Mouse (Mus musculus): Measurements from ENCODE around the gene Nfib.

Gene Nfib

DNA sequence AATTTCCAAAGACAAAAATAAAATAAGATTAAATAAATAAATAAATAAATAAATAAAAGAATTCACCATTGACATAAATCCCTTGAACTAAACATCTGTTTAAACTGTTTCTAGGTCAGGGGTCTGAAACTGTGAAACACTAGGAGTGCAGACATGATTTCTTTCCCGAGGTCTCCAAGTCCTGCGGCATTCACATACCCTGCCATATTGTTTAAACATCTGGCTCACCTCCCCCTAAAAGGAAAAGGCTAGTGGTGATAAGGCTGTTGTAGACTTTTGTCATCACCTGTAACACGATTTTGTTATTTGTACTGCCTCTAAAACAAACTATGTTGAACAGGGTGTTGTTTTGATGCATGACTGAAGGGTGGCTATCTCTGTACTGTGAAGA, 249.2 kb downstream of the Nfib start:
- DNase-seq: no peak

DNA sequence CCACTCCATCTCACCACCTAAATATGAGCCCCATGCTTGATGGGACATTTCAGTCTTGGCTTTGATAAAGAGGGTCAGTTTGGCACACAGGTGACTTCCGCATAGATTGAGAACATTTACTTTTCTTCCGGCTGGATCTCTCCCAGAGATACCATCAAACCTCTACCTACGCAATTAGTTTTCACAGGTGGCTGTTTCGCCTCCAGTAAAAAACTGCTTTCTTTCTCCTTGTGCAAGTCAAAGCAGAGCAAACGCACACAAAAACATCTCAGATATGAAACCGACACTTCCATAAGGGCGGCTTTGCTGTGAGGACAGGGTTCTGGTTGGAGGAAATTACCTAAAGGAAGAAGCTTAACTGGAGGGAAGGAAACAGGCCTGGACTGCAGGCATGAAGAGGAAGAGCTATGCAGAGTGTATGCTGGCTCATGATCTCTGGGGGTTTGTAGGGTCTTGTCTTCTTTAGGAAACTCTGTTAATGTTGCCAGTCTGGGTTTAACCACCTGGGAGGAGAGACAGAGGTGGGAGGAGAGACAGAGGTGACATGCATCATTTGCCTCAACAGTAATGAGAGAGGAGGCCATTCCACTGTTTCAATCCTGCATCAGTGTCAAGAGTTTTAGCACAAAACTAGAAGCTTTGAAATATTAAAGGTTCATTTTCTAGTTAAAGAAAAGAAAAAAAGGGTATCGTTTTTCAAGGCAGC, 249.8 kb downstream of the Nfib start:
- DNase-seq: no peak

DNA sequence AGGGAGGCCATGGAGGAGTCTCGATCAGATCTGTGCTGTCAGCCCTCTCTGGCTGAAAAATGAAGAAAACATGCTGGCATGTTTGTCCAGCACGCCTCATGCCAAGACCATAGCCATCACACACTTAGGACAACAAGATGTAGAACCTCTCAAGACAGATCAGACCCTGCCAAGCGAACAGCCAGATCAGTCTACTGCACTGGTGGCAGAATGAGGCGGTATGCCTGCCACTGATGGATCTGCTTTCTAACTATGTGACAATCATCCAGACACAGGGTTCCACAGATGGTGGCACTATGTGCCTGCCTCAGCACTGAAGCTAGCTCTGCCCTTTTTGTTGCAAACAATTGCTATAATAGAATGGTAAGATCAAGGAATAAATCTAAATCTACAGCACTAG, 250.6 kb downstream of the Nfib start:
- DNase-seq: no peak

DNA sequence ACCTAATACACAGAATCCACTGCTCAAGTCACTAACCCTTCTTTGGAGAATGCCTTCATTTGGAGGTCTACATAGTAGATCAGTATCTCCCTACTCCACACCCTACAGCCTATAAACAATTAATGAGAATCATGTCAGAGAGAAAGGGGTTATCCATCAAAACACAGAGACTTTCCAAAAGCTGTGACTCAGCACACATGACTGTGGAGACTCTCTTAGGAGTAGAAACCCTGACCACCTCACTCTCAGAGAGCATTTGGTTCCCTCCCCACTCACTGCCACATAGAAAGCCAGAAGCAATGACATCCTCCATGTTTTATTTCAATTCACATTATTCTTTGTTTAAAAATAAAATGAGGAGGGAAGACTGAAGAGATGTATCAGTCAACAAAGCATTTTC, 252.2 kb downstream of the Nfib start:
- DNase-seq: no peak

DNA sequence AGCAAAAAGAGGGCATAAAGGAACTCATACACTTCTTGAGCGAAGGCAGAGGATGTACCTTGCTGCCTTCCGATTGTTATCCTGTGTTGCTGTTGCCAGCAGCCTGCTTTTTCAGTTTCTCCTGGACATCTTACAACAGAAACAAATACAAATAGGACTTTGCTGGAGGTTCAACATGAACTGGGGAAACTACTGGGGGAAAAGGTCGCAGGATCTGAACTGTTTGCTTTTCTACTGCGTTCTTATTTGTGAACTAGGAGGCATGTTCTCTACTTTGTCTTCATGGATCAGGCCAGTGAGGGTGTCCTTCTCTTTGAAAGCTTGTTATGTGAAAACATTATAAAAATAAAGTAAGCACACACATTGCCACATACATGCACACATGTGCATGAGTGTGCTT, 252.6 kb downstream of the Nfib start:
- no peak for DNase-seq

DNA sequence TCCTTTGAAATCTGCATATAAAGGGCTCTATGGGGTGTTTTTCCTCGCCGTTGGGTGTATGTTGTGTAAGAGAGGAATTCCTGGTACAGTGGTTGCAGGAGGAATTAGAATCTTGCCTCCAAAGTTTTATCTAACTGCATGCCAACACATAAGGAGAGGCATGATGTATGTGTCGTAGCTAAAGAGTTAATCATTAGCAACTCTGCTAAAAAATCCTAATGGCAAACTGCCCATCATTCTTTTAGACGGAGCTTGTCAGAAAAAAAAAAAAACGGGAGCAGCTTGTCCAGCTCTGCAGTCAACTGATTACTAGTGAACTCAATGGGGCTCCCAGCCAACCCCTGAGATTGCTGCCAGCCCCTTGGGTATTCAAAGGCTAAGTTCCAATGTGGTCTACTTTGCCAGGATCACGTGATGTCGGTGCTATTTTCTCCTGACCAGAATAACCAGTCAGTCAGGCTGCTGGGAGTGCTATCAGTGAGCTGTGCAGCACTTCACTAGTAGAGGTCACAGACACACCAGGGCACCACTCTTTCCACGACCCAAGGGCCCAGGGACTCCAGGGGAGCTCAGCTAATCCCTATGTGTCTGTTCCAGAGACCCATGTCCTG, 258.4 kb downstream of the Nfib start:
- peak; percentile 93 to 96 for DNase-seq

DNA sequence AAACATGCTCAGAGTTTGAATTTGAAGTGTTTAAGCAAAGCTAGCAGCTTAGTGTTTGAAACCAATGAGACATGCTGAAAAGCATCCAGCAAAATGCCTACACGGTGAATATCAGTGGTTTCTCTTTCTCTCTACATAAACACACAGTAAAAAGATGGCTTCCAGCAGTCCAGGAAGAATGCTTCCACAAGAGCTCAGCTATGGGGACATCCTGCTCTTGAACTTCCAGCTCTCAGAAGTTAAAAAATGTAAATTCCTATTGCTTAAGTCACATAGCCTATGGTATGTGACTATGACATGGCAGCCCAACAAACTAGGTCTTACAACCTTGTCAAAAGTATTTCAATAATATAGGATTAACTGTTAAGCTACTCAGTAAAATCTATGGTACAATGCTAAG, 261.5 kb downstream of the Nfib start:
- DNase-seq: no peak

DNA sequence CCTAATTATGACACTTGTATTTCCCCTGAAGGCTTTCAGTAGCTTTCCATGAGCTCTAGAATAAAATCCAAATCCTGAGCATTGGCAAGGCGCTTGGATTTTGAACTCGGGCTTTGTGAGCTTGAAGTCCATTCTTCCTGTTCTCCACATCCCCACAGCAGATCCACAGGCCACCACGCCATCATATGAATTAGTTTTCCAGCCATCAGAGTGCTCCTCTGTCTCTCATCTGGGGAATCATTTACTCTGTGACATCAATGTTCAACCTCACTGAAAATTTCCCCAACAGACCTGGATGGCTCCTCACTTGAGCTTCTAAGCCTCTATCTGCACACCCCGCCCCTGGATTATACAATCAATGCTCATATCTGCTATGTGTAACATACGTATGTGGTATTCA, 262.1 kb downstream of the Nfib start:
- peak; percentile 39 for DNase-seq

DNA sequence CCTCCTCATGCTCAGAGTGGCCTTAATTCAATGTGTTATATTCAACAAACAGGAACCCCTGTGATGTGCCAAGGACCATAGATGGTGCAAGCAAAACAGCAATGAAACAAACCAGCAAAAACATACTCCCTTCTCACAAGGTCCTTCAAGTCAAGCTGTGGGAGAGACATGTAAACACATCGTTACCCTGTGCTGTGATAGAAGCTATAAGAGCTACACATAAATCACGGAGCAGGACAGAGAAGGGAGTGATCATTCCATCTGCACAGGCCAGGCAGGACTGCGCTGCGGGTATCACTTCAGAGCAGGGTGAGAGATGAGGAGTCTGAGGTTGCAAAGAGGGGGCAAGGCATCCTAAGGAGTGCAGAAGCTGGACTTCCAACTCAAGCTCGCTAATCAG, 262.5 kb downstream of the Nfib start:
- DNase-seq: no peak

DNA sequence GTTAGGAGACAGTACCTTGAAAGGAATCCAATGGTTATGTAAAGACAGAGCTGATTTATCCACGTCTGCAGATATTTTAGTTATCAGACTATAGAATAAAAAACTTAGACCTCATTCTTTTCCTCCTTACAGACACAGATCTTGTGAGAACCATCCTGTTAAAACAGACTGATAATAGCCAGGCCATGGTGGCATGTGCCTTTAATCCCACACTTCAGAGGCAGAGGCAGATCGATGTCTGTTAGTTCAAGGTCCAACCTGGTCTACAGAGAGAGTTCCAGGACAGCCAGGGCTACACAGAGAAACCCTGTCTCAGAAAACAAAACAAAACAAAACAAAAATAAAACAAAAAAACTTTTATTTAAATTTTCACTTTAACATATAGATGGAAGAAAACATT, 264.9 kb downstream of the Nfib start:
- DNase-seq: no peak

DNA sequence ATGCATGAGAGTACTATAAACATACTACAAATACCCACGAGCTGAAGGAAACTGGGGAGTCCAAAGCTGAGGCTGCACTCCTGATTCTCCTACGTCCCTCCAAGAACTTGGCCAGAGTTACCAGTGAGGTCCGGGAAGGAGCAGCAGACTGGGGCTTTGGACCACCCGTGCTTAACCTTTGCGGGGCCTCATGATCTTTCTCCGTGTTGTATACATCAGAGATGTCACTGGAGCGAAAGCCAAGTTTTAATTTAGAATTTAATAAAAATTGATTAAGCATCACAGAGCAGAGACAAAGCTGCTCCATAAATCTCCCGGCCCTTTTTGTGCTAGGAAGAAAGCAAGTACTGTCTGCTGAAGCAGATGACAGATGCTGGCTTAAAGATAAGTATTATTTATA, 265.7 kb downstream of the Nfib start:
- DNase-seq: no peak

DNA sequence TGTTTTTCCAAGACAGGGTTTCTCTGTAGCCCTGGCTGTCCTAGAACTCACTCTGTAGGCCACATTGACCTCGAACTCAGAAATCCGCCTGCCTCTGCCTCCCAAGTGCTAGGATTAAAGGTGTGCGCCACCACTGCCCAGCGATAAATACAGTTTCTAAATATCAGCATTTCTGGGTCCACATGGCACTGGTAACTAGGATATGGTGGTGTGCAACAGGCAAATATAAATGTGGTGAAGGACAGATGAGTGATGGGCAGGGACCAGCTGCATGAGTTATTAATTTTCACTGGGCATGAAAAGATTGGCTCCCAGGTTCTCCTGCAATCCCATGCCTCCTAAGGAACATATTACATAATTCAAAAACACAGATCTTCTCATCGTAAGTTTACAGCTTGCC, 266.9 kb downstream of the Nfib start:
- DNase-seq: no peak

DNA sequence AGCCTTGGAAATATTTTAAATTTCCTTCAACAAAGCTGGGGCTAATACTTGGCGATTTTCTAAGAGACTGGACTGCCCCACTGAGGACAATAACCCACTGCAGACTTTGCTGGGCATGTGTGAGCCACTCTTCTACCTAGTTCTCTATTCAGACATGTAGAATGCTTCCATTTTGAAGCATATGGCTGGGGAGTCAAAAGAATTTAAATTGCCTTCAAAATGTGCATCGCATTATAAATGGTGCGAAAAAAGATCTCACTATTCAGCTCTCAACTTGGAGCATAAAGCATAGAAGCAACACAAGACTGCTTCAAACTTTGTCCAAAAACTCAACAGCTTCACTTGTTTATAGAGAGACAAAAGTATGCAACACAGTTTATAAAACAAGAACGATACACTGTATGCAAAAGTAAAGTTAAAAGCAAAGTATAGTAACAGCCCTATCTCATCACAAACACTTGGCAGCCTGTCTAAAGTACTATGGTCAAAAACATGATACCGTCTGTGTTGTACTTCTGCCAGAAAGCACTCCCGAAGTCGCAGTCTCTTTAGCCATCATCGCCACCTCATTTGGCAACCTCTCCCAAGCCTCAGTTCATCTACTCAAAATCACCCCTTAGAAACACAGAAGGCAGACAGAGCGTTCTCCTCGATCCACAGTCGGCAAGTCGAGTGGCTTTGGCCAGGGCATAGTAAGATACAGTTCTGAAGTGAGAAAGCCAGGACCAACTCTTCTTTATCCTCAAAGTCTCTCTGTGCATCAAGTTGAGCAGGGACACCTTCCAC, 267.8 kb downstream of the Nfib start:
- DNase-seq: no peak

DNA sequence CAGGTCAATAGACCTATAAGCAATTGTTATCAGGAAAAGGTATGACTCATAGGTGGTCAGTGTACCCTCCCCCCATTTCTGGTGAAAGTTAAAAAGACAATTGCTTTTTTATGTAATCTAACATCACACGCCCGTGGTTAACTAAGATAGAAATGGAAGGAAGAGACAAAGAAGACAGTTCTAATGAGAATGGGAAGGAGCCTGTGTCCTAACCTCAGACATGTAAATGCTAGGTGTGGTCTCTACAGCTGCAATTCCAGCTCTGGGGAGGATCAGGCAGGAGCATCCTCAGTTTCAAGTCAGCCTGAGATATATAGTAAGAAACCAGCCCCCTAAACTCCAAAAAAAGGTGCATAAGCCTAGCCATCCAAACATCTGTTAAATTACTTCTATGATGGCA, 268.9 kb downstream of the Nfib start:
- no peak for DNase-seq

DNA sequence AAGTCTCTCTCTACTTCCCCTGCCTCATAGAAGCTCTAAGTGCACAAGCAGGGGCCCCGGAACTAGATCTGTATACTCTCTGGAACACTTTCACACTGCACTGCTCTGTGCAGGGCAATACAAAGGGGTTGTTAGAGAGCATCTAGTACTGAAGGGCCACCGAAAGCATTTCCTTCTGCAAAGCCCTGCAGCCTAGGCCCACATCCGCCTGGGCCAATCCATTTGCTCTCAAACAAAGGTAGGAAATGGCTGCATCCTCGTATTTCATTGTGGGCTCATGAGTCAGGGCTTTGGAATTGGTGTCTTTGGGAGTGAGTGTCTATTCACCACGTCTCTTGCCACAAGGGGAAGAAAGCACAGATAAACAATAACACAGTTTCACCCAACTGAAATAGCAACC, 269.8 kb downstream of the Nfib start:
- DNase-seq: peak; percentile 62 to 80

DNA sequence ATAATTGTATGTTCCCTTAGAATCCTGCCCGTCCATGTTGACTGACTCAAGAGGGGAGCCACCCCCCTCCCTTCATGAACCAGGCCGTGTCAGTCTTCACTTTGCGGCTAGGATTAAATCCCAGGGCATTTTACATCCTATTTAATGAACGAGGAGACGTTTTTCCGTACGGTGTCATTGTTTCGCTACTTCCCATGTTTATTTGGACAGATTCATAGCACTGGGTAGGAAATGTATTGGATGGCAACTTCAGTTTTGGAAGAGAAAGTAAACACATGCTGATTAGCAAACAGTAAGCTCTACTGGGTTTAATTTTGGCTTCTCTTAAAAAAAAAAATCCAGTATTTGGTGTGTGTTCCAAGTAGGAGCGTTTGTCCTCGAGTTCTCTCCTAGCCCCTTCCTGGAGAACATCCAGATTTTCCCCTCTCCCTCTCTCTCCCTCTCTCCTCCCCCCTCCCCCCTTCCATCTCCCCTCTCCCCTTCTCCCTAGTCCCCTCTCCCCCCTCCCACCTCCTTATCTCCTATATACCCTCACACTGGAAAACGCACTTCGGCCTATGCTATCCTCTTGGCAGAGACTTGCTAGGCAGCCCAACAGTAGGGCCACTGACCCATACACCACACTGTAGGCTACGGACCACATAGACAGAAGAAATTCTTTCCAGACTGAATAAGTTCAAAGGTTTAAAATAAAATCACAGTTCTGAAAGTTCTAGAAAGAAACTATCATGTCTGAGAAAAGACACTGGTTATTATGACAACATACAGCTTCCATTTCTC, 271.4 kb downstream of the Nfib start:
- DNase-seq: no peak

DNA sequence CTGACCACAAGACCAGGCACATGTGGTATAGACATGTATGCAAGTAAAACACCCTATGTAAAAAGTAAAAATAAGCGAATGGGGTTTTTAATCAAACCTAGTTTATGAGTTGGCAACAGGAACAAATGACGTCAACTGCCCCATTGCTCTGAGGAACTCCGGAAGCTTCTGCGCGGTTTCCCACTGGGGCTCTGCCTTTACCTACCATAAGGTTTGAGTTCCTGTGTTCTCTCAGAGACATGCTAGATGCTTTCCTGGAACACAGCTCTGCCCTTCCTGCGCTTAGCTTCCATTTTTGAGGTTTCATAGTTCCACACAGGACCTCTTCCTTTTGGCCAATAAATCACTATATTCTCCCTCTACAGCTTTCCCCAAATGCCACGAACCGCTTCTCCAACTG, 273.7 kb downstream of the Nfib start:
- DNase-seq: peak; percentile 35 to 61

DNA sequence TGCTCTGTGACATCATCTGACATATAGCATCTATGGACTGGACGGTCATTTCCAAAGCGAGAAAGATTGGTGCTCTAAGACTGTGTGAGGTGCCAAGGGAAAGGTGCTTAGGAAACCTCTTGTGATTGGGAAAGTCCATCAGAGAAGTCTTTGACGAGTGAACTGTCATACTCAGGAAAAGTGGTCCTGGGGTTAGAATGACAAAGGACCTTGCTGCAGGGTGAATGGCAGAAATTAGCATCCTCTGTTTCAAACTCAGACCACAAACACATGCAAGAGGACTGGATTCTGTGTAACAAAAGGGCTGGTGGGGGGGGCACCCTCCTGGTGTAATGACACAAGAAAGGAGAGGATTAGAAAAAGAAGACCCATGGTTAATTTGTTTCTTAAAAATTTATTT, 274.7 kb downstream of the Nfib start:
- no peak for DNase-seq

DNA sequence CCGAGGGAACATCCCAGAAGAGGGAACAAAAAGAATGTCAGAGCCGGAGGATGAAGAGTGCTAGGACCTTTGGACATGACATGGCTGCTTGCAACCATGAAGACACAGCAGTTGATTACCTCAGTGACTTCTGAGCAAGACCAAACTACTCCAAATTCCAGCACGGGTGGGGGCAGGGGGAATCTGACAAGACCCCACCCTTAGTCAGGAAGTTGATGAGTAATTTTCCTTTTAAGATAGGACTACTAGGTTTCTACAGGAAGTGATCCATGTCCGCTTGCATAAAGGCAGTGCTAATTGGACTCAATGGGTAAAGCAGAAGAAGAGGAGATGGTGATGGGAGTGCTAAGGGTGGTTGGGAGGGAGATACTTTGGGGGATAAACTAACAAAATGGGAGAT, 279.3 kb downstream of the Nfib start:
- peak in 1 of 2 experiments; percentile 40 for DNase-seq

DNA sequence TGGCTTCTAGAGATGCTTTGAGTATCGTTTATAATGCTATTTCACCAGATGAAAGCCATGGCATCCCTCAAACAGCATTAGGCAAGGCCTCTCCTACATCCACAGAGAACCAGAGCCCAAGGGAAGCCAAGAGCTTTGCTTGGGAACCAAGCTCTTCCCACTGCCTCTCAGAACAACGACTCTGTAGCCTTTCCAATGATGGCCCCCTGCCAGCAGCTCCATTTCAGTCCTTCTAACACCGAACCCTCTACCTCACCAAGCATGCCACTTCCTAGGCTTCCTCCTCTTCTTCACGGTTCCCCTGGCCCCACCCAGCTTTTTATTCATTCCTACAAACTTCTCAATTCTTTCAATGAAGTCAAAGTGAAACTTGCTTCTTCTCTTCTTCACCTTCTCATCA, 287.3 kb downstream of the Nfib start:
- DNase-seq: peak in 1 of 2 experiments; percentile 52

DNA sequence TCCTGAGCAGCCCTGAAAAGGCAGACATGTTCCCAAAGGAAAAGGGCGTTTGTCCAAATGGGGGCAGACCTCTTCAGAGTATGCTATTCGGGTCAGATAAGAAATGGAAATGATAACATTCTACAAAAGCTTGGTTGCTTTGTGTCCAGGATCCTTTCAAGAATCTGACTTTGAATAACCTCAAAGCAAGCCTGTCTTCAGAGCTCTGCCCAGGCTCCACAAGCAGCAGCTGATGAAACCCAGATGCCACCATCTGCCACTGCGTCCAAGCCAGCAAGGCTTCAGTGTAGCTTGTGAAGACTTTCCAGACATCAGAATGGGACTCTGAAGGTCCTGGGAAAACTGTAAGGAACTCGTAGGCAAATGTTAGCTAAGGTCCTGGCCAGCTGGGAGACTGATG, 289.7 kb downstream of the Nfib start:
- DNase-seq: no peak

DNA sequence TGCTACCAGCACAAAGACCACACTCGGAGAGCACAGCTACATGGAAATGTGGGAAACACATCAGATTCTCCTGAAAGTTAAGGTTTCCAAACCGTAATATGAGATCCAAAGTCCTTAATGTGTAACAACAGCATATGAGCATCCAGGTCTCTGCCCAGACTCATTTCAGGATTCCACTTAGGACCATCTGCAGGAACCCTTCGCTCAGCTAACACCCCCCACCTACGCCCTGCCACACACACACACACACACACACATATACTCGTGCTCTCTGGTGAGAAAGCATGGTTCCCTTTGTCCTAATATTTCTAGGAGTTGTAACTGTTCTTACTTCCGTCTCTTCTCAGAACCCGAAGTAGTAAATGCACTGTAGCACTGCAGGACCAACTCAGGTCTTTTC, 292.9 kb downstream of the Nfib start:
- no peak for DNase-seq

DNA sequence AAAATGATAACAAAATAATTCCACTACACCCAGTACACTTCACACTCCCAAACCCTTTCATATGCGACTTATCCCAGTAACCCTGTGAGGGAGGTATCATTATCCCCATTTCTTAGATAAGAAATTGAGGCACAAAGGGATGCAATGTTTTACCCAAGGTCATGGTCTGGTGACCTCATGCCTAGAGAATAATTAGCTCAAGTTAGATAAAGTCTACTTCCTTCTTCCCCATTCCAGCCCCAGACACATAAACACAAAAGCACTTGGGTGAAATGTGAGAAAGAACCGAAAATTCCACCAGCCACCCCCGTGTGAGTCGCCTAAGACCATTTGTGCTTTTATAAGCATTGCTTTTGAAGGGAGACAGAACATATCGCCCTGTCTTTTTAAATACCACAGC, 293.6 kb downstream of the Nfib start:
- DNase-seq: no peak
